Mouse (Mus musculus) embryonic facial prominence, embryonic 14.5 days (tissue): Measurements from ENCODE around the gene Zc3h7a. TPM values are rescaled to one million over a fixed set of nuclear protein-coding genes. Genes with fewer than 3 reads are reported as not detected.

Source experiments
- ATAC-seq: fragments of 200-750 bp; cut with Nextera tagmentation; 2 replicates; pipeline ENCODE4 v1.8.0; 2017; ENCODE audit warnings: low read depth, moderate number of reproducible peaks, moderate TSS enrichment
- DNase-seq: peaks from one replicate; pipeline ENCODE4 v3.0.0-alpha.2; 2015; ENCODE audit warnings: low spot score
- H3K27ac ChIP-seq: fragments of 300-500 bp; sonication (generic); replicated peaks from 2 replicates; pipeline ENCODE4 v1.5.1; 2014; ENCODE audit warnings: low read depth, mild to moderate bottlenecking, low read length, moderate library complexity
- H3K27me3 ChIP-seq: fragments of 300-500 bp; sonication (generic); replicated peaks from 2 replicates; pipeline ENCODE4 v1.6.1; 2014; ENCODE audit warnings: low read length; ENCODE audit not compliant: control insufficient read depth, insufficient read depth
- H3K36me3 ChIP-seq: fragments of 300-500 bp; sonication (generic); 2 replicates; pipeline ENCODE4 v1.6.1; 2014; ENCODE audit warnings: low read length, mixed read lengths; ENCODE audit not compliant: control insufficient read depth, insufficient read depth
- H3K4me1 ChIP-seq: fragments of 300-500 bp; sonication (generic); 2 replicates; pipeline ENCODE4 v1.6.1; 2014; ENCODE audit warnings: antibody characterized with exemption, low read length; ENCODE audit not compliant: control insufficient read depth, insufficient read depth
- H3K4me2 ChIP-seq: fragments of 300-500 bp; sonication (generic); 2 replicates; pipeline ENCODE4 v1.6.1; 2014; ENCODE audit warnings: low read depth, mild to moderate bottlenecking, low read length, moderate library complexity, mixed read lengths
- H3K4me3 ChIP-seq: fragments of 300-500 bp; sonication (generic); 2 replicates; pipeline ENCODE4 v1.5.1; 2014; ENCODE audit warnings: low read depth, mild to moderate bottlenecking, low read length
- H3K9ac ChIP-seq: fragments of 300-500 bp; sonication (generic); 2 replicates; pipeline ENCODE4 v1.6.1; 2014; ENCODE audit warnings: low read depth, mild to moderate bottlenecking, low read length, moderate library complexity, mixed read lengths
- H3K9me3 ChIP-seq: fragments of 300-500 bp; sonication (generic); 2 replicates; pipeline ENCODE4 v1.6.1; 2016; ENCODE audit warnings: low read length; ENCODE audit not compliant: control insufficient read depth
- WGBS: fragments of 180-500 bp; shearing (Covaris S2); extraction: QIAGEN DNeasy Blood & Tissue Kit; methylation state at CpG from one replicate; pipeline ENCODE4 v1.1.7; 2014; 5-methylcytosine and 5-hydroxymethylcytosine counted together
- polyA plus RNA-seq: library from polyadenylated mRNA; unstranded; fragments of >200 nt; fragmentation: Nextera tagmentation; extraction: Ambion mirVana; gene quantifications from 2 replicates; pipeline ENCODE4 v1.2.1, GENCODE M21; 2014

Zc3h7a gene
- polyA plus RNA-seq, 1 experiment from 2014 or later = 99.2 TPM

- peak overlapping the region; percentile 94 for H3K9ac ChIP-seq
- H3K27me3 ChIP-seq = no peaks in the 10 kb centered on the region
- ATAC-seq = no peak
- peaks cover 9% of the 10 kb centered on the region; the same call in 1 of the 2 replicates for H3K4me1 ChIP-seq
- no peaks in the 10 kb centered on the region for H3K9me3 ChIP-seq
- peak overlapping the region; percentile 59 for H3K4me2 ChIP-seq
- no peak for DNase-seq
- H3K36me3 ChIP-seq = peaks cover 26% of the 10 kb centered on the region
- H3K4me3 ChIP-seq = peak overlapping the region; percentile 95
- 7% methylated on average over 2 of the region's 2 CpGs for WGBS
- no peak overlapping the region for H3K27ac ChIP-seq
Observed at GRCm38 (mm10) chr16:11132839-11133238, 43.4 kb downstream of the Zc3h7a start.

- no peak overlapping the region for H3K9ac ChIP-seq
- no peak for ATAC-seq
- peaks cover 6% of the 10 kb centered on the region; the same call in 1 of the 2 replicates for H3K4me1 ChIP-seq
- no peak overlapping the region for H3K4me2 ChIP-seq
- H3K36me3 ChIP-seq = peaks cover 41% of the 10 kb centered on the region
- H3K27ac ChIP-seq = no peak overlapping the region
- WGBS = 92% methylated on average over 11 of the region's 11 CpGs
- H3K9me3 ChIP-seq = no peaks in the 10 kb centered on the region
- no peak for DNase-seq
- no peaks in the 10 kb centered on the region for H3K27me3 ChIP-seq
- no peak overlapping the region for H3K4me3 ChIP-seq
Observed at GRCm38 (mm10) chr16:11128301-11128700, 47.9 kb downstream of the Zc3h7a start.

DNA sequence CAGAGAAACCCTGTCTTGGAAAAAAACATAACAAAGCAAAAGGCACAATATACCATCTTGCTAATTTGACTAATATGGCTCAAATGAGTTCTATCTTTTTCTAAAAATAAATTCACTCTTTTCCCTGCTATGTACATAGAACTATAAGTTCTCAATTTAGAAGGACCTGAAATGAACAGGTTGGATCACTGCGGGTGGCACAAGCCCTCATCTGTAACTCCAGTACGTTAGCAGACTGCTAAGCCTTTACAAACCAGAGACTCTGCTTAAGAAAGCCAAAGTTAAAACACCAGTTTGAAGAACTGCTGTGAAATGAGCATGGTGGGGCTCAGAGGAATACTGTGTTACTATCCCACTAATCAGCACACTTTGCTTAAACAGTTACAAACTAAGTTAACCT, 50.8 kb downstream of the Zc3h7a start:
- WGBS = 94% methylated on average over 2 of the region's 2 CpGs
- Histone ChIP-seq H3K4me1 (no peaks in the 10 kb centered on the region), H3K4me2 (no peak overlapping the region), H3K36me3 (peaks cover 67% of the 10 kb centered on the region), H3K27ac (no peak overlapping the region), H3K4me3 (no peak overlapping the region), H3K9me3 (no peaks in the 10 kb centered on the region), H3K9ac (no peak overlapping the region), H3K27me3 (no peaks in the 10 kb centered on the region)
- ATAC-seq (no peak), DNase-seq (no peak)

GRCm38 (mm10) chr16:11124110-11124509, 52.1 kb downstream of the Zc3h7a start:
- H3K4me2 ChIP-seq = no peak overlapping the region
- 100% methylated on average over 1 of the region's 1 CpGs for WGBS
- H3K9me3 ChIP-seq = no peaks in the 10 kb centered on the region
- H3K27me3 ChIP-seq = no peaks in the 10 kb centered on the region
- no peak overlapping the region for H3K27ac ChIP-seq
- ATAC-seq (no peak), DNase-seq (no peak)
- H3K36me3 ChIP-seq = peaks cover 80% of the 10 kb centered on the region
- H3K4me3 ChIP-seq = no peak overlapping the region
- H3K4me1 ChIP-seq = no peaks in the 10 kb centered on the region
- H3K9ac ChIP-seq = no peak overlapping the region

GRCm38 (mm10) chr16:11122625-11123024, 53.6 kb downstream of the Zc3h7a start:
- DNase-seq (no peak), ATAC-seq (no peak)
- H3K4me3 ChIP-seq = no peak overlapping the region
- H3K4me1 ChIP-seq = no peaks in the 10 kb centered on the region
- no peaks in the 10 kb centered on the region for H3K9me3 ChIP-seq
- no peak overlapping the region for H3K27ac ChIP-seq
- H3K4me2 ChIP-seq = no peak overlapping the region
- H3K9ac ChIP-seq = no peak overlapping the region
- H3K36me3 ChIP-seq = peaks cover 79% of the 10 kb centered on the region
- no peaks in the 10 kb centered on the region for H3K27me3 ChIP-seq
- 91% methylated on average over 2 of the region's 2 CpGs for WGBS

- H3K9me3 ChIP-seq = no peaks in the 10 kb centered on the region
- no peaks in the 10 kb centered on the region for H3K4me1 ChIP-seq
- H3K36me3 ChIP-seq = peaks cover 20% of the 10 kb centered on the region
- no peak overlapping the region for H3K9ac ChIP-seq
- no peak overlapping the region for H3K4me3 ChIP-seq
- ATAC-seq (no peak), DNase-seq (peak; percentile 27)
- 74% methylated on average over 4 of the region's 4 CpGs for WGBS
- no peaks in the 10 kb centered on the region for H3K27me3 ChIP-seq
- H3K4me2 ChIP-seq = no peak overlapping the region
- no peak overlapping the region for H3K27ac ChIP-seq
Observed at GRCm38 (mm10) chr16:11109198-11109740, 66.9 kb downstream of the Zc3h7a start.

DNA sequence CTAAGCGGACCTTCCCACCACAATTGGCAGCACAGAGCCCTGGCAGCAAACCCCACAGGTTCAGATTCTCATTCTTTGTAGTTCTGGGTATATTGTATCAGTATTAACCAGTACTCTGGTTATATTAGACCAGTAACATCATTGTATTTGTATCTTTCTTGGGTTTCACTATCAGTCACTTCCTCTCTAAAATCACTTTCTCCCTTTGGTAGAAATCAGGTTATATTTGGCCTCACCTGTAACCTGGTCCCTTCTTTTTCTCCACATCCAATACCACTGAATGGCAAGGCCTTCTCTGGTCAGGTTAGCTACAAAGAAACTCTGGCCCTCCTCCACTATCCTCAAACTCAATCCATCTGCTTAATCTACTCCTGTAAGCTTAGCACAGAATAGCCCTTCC, 71.3 kb downstream of the Zc3h7a start:
- H3K4me2 ChIP-seq = no peak overlapping the region
- WGBS = 58% methylated on average over 1 of the region's 1 CpGs
- DNase-seq (no peak), ATAC-seq (no peak)
- H3K27me3 ChIP-seq = no peaks in the 10 kb centered on the region
- no peaks in the 10 kb centered on the region for H3K9me3 ChIP-seq
- no peak overlapping the region for H3K27ac ChIP-seq
- H3K4me3 ChIP-seq = no peak overlapping the region
- no peak overlapping the region for H3K9ac ChIP-seq
- H3K36me3 ChIP-seq = peaks cover 31% of the 10 kb centered on the region
- no peaks in the 10 kb centered on the region for H3K4me1 ChIP-seq

GRCm38 (mm10) chr16:11097301-11097700, 78.9 kb downstream of the Zc3h7a start:
- WGBS = 74% methylated on average over 3 of the region's 3 CpGs
- Histone ChIP-seq H3K9me3 (no peaks in the 10 kb centered on the region), H3K4me1 (no peaks in the 10 kb centered on the region)

GRCm38 (mm10) chr16:11093717-11094386, 82.3 kb downstream of the Zc3h7a start:
- Histone ChIP-seq H3K27ac (no peak overlapping the region), H3K9me3 (no peaks in the 10 kb centered on the region), H3K27me3 (no peaks in the 10 kb centered on the region), H3K36me3 (peaks cover 65% of the 10 kb centered on the region), H3K9ac (no peak overlapping the region), H3K4me1 (no peaks in the 10 kb centered on the region), H3K4me3 (no peak overlapping the region), H3K4me2 (no peak overlapping the region)
- ATAC-seq (no peak), DNase-seq (no peak)
- 90% methylated on average over 13 of the region's 13 CpGs for WGBS

More at GRCm38 (mm10) chr16:11097301-11097700, 78.9 kb downstream of the Zc3h7a start:
- Histone ChIP-seq H3K36me3 (peaks cover 37% of the 10 kb centered on the region; the same call in 1 of the 2 replicates), H3K27ac (no peak overlapping the region), H3K9ac (no peak overlapping the region), H3K4me2 (no peak overlapping the region), H3K27me3 (no peaks in the 10 kb centered on the region), H3K4me3 (no peak overlapping the region)
- no peak for ATAC-seq
- no peak for DNase-seq
